Mouse (Mus musculus) cerebral cortex, adult 2 months (tissue): ENCODE results near the gene Mknk1.

Source experiments
- WGBS: fragments of 180-500 bp; shearing (Covaris S2); methylation state at CpG from one replicate; pipeline ENCODE4 v1.1.7; 2018; 5-methylcytosine and 5-hydroxymethylcytosine counted together

Mknk1 gene

DNA sequence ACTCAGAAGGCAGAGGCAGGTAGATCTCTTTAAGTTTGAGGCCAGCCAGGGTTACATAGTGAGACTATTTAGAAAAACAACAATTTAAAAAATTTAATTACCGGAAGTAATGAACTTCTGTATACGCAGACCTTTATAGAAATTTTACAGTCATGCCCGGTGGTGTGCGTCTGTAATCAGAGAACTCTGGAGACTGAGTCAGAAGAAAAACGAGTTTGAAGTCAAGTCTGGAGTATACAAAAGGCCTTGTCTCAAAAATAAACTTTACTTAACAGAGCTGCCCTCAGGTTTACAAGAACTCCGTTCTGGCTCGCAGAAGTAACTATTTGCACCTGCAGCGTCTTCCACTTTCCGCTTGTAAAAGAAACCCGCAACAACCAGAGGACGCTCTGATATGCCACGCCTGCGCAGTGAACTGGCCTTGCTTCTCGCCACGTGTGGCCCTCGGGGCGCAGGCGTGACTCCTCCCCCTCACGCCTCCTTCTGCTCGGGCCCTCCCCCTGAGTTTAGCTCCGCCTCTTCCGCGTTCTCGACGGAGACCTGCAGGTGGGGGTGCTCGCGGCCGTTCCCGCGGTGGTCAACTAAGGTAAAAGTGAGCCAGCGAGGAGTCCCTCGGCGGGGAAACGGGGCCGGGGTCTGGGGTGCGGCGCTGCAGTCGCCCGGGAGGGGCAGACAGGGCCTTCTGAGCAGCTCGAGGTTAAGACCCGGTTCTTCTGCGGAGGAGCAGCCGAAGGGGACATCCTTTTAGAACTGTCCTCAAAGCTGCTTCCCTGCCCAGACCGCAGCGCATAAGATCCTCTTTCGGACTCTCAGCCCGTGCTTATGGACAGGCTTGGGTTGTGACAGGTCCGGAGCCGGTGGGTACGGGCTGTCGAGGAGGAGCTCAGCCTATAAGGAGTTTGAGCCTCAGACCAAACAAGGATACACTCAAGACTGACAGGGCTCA lies at the start of gene Mknk1:
Mknk1 (plus strand) TSS at position 503 of the 946 bp plus-strand sequence.
- 2% methylated on average over 51 of the region's 51 CpGs for WGBS

DNA sequence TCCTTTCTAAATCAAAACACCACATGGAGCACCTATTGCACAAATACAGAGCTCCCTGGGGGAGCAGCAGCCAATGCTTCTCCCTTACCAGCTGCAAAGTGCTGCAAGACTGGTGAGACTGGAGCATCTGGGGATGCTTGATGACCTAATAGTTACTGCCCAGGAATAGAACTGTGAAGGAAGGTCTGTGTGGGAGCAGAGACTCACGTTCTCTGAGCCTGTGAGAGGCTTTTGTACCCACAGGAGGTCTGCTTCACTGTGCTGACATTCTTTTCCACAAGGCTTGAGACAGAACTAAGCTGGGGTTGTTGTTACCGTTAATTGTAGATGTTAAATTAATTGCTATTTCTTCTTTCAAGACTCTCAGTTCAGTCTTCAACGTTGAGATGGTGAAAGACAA lies 48.1 kb upstream of the Mknk1 start:
- 50% methylated on average over 3 of the region's 3 CpGs for WGBS

DNA sequence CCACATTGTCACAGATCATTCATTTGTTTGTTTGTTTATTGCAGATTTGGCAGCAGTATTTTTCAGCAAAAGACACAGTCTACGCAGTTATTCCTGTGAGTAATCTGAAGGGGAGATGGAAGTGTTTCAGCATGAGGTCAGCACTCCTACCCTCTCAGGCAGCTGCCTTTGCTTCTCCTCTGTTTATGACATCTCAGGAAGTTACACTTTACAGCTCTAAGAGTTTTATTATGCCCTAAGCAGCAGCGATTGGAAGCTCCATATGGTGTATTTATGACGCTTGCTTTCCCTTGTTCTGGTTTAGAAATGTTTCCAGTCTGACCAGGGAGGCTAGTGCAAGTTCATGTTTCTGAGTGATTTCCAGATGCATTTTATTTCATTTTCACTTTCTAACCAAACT lies 43.6 kb upstream of the Mknk1 start:
- WGBS: 84% methylated on average over 3 of the region's 3 CpGs

DNA sequence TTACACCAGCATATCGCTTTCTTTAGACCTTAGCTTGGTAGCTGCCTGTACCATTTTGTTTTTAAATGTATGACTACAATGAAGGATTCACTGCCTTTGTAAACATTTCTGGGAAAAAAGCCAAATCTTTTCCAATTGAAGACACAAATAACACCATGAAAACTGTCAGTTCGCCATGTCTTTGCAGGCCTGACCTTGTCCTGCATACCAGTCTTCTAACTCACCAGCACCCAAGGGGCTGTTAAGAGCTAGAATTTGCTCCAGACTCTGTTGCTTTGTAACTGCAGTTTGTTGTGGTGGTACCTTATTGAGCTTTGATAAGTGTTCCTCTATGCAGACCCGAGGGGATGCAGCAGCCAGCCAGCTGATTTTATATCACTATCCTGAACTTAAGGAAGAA lies 39.0 kb upstream of the Mknk1 start:
- 55% methylated on average over 3 of the region's 3 CpGs for WGBS

DNA sequence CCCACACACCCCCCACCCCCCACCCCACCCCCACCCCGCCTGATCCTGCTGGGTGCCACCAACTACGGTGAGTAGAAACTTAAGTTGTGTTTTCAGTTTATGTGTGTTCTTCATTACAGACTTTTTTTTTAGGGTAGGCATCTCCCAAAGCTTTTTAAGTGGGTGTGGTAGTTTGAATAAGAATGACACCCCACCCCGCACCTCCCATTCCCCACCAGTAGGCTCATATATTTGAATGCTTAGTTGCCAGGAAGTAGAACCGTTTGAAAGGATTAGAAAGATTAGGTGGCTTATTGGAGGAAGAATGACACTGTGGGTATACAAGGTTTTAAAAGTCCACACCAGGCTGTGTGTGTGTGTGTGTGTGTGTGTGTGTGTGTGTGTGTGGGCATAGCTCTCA lies 26.7 kb upstream of the Mknk1 start:
- 73% methylated on average over 4 of the region's 4 CpGs for WGBS

DNA sequence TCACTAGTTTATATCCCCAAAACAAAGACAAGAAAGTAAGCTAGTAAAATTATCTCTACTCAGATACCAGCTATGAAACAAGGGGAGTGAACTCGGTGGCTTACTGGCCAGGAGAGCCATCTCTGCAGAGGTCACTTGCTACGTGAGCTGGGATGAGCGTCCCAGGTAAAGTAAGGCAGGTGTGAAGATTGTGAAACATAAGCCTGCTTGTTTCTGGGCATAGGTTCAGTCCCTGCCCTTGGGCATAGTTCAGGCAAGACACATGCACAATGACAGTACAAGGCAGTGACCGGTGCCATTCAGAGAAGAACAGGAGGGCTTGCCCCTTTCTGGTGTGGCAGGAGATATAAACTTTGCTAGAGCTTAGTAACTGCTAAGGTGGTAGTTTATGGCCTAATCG lies 23.4 kb upstream of the Mknk1 start:
- WGBS: 94% methylated on average over 5 of the region's 5 CpGs

DNA sequence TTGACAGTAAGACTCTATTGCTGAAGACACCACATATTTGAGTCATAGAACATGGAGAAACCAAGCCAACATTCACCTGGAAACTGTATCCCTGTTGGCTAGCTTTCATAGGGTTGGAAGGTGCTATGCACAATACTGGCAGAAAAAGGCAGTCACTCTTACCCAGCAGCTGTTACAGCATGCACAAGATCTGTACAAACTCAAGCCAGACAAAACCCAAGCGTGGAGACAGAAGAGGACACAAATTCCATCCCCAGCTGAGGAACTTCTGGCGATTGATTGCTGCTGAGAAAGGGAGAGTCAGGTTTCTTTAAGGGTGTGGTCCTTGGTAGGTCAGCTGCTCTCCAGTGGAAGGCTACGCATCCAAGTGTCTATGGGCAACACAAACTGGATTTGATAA lies 18.8 kb upstream of the Mknk1 start:
- WGBS: 77% methylated on average over 3 of the region's 3 CpGs

DNA sequence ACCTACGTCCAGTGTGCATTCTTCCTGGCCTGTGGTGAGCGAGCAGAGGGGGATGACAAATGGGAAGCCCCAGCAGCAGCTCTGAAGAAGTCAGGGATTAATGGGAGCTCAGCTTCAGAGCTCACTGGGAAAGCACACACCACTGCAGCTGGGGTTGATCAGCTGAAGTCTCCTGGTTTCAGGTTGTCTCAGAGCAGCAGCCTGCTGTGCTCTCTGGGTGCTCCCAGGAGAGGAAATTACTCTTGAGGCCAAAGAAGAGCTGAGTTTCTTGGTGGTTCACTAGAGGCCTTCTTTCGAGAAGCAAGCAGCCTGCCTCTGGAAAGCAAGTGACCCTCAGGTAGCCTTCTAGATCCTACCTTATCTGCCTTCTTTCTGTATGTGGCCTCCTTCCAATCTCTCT lies 18.1 kb upstream of the Mknk1 start:
- WGBS: 91% methylated on average over 3 of the region's 3 CpGs

DNA sequence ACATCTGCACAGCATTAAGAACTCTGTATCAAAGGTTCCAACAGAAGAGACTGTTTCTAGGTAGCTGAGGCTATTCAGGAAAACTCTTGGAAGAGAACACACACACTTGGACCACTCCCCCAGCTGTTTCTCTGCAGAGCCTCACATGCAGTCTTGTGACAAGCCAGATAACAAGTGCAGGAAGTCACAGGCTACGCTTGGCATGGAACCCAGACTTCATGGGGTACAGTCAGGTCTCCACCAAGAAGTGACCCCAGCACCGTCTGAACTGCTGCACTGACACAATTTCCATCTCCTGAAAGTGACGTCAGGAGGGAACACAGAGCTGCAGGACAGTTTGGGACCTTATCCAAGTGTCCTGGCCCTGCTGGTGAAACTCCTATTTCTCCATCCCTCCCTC lies 17.1 kb upstream of the Mknk1 start:
- 59% methylated on average over 3 of the region's 3 CpGs for WGBS

DNA sequence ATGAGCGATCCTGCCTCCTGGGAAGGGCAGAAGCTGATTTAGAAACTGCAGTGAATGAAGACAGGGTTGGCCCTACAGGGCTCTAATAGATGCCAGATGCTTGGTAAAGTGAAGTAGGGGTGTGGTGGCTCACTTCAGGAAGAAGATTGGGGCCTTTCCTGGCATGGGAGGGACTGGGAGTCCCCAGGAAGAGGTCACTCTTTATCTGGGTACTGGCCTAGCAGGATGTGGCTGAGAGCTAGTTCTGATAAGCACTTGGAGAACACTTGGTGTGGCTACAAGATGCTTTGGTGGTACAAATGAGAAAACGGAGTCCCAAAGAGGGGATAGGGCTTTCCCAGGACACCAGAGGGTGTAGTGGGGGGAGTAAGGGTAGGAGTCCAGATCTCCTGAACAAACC lies 14.8 kb upstream of the Mknk1 start:
- WGBS: 79% methylated on average over 2 of the region's 2 CpGs

DNA sequence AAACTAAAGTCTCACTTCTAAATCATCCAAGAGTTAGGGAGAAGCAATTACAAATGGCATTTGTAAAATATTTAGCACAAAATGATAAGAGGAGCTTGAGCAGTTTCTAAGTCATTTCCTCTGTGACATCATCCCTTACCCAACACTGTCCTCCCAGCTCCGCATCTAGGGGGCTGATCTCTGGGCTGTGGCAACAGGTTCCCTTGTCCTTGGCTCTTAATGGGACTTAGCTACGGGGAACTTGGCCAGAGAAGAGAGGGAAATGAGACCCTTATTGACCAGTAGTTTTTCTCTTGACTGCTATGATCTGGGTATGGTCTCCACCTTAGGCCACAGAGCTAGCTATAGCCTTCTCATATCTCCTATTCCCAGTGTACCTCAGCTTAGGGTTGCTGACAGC lies 13.7 kb upstream of the Mknk1 start:
- 86% methylated on average over 2 of the region's 2 CpGs for WGBS

DNA sequence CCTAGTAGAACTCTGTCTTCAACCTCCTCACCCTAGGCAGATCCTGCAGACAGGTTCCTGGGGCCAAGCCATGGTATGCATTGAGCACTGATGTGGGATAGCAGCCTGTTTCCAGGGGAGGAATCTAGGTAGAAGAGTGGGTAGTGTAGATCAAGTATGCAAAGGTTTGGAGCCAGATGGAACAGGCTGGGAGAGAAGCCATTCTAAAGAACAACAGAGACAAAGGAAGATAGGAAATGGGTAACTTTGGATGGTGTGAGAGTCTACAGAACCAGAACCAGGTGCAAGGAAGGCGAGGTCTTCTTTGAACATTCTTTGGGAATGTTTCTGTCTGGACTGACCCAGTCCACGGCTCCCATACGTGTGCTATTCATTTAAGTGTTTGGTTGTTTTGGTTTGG lies 11.9 kb upstream of the Mknk1 start:
- WGBS: 74% methylated on average over 3 of the region's 3 CpGs

DNA sequence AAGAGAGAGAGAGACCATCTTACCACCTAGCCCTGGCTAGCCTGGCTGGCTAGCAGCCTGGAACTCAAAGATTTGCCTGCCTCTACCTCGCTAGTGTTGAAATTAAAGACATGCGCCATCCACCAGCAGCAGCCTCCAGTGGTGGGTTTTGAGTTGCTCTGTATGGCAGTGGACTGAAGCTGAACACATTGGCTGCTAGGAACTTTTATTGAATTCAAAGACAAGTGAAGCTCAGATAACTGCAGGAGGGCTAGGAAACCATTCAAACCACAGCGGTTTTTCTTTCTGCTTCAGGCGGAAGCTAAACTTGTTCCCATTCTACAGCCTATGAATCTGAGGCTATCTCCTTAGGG lies 11.5 kb upstream of the Mknk1 start:
- WGBS: 8% methylated on average over 4 of the region's 4 CpGs

DNA sequence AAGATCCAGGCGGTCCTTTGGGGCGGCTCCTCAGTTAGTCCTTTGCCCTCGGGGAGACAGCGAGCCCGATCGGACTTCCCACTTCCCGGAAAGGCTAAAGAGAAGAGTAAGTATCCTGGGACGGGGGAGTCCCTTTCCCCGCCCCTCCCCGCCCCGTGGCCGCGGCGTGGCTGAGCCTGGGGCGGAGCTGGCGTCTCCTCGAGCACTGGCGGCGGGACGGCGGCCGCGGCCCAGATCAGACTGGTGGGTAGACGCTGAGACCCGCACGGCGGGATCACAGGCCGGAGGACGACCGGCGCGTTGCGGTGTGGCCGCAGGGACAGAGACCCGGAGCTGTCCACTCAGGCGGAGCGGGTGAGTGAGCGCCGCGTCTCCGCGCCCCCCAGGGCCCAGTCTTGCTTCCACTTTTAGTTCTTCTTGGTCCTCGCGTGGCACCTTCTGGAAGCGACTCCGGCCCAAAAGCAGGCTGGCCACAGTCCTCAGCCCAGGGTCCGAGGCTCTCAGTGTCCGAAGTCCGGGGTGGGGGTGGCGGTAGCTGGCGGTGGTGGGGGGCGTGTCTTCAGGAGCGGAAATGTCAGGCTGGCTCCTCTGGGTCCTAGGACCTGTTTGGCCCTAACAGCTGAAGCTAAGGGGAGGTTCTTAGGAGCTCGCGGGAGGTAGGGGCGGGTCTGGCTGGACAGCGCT lies 11.0 kb upstream of the Mknk1 start, which contains the start of gene Mob3c:
Mob3c (plus strand) TSS at position 205 of the 684 bp plus-strand sequence.
- WGBS: 1% methylated on average over 56 of the region's 57 CpGs

DNA sequence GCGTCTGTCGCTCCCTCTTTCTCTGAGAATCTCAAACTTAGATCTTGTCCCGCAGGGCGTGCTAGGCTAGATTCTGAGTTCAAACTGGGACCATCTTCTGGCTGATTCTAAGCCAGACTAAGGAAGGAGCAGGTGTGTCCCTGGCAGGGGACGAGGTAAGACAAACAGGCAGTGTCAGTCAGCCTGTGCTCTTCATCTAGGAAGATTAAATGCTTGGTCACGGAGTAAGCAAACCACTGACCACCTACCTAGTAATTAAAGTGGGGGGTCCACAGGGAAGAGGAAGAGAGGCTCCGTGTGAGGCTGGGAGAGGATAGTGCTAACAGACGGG lies 10.5 kb upstream of the Mknk1 start:
- WGBS: 18% methylated on average over 8 of the region's 8 CpGs

DNA sequence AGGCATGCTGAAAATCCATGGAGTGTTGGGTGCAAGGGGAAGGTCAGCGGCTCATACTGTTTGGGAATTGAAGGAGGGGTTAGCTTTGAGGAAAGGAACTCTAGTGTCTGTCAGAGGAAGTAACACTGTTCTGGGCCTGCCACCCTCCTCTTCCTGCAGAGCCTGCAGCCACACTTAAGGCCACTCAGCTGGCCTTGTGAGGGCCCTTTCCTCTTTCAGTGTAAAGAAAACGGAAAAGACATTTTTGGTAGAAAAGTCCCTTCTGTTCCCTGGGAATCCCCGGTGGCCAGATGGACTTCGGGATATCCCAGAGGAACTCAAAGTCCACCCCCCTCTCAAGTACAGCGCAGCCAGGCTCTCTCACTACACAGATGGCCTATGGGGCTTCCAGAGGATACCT lies 8.5 kb upstream of the Mknk1 start:
- WGBS: 75% methylated on average over 5 of the region's 5 CpGs

DNA sequence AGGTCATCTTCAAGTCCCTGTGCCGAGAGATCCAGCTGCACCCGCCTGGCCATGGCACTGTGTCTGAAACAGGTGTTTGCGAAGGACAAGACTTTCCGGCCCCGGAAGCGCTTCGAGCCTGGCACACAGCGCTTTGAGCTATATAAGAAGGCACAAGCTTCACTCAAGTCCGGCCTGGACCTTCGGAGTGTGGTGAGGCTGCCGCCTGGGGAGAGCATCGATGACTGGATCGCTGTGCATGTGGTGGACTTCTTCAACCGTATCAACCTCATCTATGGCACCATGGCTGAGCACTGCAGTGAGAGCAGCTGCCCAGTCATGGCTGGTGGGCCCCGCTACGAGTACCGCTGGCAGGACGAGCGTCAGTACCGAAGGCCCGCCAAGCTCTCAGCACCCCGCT lies 7.8 kb upstream of the Mknk1 start:
- WGBS: 95% methylated on average over 22 of the region's 22 CpGs

DNA sequence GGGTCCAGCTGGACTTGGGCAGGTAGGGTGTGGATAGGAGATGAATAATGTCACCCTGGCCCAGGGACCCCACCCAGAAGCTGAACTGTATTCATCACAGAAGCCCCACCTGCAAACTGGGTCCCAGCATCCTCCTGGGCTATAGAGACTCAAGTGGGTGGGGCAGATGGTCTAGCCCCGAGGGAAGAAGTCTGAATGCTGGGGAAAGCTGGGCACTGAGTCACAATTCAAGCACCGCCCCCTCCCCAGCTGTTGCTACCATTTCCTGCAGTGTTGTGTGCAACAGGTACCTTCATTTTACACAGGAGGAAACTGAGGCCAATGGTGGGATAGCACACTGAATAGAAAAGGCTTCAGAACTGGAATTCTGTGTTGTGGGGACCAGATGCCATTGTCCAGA lies 7.0 kb upstream of the Mknk1 start:
- WGBS: 58% methylated on average over 2 of the region's 2 CpGs

DNA sequence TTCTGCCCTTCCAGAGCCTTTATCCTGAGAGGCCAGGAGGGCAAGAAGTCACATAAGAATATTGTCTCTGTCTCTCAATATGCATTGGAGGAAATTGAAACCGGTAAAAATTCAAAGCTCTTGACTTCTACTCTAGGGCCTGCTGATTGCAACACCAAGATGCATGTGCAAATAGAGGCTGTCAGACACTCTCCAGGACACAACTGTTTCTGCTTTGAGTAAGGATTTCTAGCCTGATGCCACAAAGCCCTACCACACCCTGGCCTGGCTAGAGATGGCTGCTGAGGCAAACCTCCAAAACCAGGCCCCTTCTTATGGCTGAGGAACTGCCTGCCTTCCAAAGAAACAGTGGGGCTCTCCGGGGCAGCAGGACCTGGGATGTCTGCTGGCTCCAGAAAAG lies 3.4 kb upstream of the Mknk1 start:
- WGBS: 75% methylated on average over 2 of the region's 2 CpGs

DNA sequence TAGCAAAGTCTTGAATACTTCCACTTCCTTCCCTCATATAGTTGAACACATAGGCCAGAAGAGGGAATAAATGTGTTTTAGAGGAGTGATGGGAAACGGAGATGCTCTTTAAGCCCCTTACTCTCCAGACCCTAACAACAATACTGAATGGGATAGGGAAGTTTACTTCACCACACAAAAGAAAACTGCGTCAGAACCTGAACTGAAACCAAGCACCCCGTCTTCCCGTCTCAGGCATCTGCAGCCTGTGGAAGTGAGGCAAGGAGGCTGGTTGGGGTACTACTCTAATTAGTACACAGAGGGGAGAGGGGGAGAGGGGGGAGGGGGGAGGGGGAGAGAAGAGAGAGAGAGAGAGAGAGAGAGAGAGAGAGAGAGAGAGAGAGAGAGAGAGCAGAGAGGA lies 802 bp upstream of the Mknk1 start:
- WGBS: 52% methylated on average over 4 of the region's 4 CpGs

DNA sequence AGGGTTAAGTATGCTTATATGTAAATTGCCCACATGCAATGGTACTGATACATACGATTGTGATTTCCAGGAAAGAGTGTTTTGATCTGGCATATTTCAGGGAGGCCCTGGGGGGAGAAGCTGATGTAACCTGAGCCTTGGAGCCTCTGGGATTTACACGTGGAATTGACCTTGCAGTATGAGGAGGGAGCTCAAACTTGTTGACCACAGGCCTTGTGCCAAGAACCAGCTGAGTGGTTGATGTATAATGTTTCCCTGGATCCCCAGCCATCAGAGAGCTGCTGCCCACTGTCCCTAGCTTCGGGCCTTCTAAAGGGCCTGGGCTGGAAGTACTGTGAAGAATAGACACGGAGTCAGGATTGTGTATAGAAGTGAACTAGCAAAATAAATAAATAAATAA lies 958 bp downstream of the Mknk1 start:
- WGBS: 51% methylated on average over 4 of the region's 4 CpGs

DNA sequence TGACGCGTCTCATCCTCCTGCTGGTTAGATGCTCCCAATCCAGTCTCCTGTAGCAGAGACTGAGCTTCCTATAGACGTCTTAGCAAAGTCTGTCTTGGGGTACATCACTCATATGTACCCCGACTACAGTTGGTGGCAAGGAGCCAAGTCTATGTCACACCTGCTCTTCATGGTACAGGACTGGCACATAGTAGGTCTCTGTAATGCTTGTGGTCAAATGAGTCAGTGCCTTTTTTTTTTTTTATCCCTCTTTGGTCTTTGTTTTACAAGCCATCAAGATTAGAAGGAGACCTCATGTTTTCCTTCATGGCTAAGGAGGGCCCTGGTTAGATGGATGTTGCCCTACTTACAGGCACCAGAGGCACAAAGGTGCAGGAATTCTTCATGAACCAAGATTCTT lies 1.8 kb downstream of the Mknk1 start:
- WGBS: 93% methylated on average over 4 of the region's 4 CpGs

DNA sequence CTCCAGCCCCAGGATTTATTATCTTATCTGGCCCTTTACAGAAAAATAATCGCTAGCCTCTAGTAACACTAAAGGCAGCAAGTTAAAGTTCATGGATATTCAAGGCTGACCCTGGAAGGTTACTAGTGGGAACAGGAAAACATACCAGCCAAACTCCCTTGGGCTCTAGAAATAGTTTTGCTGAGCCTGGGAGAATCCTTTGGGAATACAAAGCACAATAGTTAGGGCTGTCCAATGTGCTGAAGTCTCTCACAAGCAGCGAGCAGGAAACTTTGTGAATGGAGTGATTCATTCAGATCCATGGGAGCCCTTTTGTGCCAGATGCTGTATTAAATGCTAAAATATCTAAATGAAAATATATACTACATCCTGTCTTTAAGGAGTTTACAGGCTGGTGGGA lies 7.7 kb downstream of the Mknk1 start:
- 65% methylated on average over 2 of the region's 2 CpGs for WGBS
